Mouse (Mus musculus) cerebral cortex, adult 2 months (tissue): ENCODE results near the gene Hpse.

Source experiments
- WGBS: fragments of 180-500 bp; shearing (Covaris S2); methylation state at CpG from one replicate; pipeline ENCODE4 v1.1.7; 2018; 5-methylcytosine and 5-hydroxymethylcytosine counted together

The Hpse gene

DNA sequence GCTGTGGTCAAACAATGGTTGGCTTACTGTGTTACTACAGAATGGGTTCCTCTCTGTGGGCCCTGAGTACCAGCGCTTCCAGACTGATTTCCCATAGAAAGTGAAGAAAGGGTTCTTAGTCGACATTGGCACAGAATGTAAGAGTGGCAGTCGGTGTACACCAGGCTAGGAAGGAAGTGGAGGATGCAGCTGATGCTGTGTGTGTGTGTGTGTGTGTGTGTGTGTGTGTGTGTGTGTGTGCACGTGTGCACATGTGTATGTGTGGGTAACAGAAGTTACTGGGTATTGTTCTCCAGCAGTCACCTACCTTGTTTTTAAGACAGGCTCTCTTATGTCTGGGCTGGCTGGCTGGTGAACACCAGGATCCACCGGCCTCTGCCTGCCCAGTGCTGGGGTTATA is 77.2 kb downstream of the Hpse start:
- 75% methylated on average over 5 of the region's 5 CpGs for WGBS

DNA sequence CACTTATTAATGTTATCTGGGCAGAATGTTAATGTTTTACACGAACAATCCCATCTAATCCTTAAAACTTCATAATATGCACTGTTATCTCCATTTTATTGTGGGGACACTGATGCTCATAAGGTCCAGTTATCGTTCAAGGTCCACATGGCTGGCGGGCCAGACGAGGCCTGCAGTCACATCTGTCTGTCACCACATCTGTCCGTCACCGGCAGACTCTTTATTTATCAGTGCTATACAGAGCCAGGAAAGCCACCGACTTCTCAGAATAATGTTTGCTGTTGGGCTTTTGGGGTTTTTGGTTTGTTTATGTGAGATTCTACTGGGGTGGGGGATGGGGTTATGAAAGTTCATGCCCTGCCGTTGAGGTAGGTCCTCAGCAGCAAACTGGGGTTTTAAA is 81.0 kb downstream of the Hpse start:
- 89% methylated on average over 8 of the region's 8 CpGs for WGBS

DNA sequence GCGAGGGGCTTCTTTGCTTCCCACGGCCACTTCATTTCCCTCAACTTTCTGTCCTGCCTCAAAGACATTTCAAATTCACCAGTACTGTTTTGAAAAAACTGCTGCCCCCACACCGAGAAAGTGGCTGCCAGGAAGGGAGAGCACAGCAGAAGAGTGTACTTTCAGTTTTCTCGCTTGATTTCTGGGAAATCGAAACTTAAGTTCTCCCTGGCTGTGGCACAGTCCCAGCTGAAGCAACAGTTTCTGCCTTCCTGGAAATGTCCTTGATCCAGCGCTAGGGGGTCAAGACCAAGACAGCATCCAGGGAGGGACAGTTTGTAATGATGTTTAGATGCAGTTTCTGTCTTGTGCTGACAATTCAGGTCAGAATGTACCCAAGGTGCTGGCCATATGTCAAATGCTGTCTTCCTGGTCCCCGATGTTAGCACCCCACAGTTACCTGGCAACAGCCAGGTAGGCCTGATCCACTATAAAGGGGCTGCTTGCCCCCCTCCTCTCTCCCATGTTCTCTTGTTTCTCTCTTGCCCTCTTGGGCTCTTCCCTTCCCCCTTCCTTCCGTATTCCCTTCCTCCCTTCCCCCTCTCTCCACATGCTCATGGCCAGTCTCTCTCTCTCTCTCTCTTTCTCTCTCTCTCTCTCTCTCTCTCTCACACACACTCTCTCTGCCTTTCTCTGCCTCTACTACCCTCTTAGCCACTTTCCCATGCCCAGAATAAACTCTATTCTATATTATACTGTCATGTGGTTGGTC is 82.5 kb downstream of the Hpse start:
- WGBS, result 47% methylated on average over 8 of the region's 8 CpGs

DNA sequence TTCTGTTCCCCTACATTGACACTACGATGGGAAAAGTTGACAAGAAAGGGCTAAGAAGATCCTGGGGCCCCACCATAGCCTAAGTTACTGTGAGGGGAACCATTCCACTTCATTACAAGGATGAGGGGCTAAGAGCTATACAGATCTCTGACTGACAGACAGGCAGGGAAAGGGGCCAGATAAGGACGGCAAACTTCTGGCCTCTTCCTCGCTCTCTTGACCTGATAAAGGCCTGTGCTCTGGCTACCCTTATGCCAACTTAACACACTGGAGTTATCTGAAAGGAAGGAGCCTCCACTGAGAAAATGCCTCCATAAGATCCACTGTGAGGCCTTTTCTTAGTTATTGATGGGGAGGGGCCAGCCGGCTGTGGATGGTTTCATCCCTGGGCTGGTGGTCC is 83.6 kb downstream of the Hpse start:
- WGBS, result 97% methylated on average over 4 of the region's 4 CpGs

DNA sequence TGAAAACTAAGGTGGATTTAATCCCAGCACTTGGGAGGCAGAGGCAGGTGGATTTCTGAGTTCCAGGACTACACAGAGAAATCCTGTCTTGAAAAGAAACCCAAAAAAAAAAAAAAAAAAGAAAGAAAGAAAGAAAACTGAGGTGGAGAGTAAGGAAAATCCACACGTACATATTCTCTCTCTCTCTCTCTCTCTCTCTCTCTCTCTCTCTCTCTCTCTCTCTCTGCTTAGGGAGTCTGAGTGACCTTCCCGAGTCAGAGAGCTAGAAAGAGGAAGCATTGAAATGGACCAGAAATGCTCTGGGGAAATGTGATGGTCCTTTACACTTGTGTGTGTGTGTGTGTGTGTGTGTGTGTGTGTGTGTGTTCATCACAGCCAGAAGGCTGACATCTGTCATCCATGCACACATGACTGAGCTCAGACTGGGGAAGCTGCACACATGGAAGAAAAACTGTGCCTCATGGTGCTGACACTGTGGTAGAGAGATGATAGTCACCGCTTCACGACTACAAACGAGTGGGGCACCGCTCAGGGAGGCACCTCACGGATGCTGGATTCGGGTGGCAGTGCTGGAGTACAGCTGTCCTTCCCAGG is 84.5 kb downstream of the Hpse start:
- WGBS, result 82% methylated on average over 8 of the region's 8 CpGs

DNA sequence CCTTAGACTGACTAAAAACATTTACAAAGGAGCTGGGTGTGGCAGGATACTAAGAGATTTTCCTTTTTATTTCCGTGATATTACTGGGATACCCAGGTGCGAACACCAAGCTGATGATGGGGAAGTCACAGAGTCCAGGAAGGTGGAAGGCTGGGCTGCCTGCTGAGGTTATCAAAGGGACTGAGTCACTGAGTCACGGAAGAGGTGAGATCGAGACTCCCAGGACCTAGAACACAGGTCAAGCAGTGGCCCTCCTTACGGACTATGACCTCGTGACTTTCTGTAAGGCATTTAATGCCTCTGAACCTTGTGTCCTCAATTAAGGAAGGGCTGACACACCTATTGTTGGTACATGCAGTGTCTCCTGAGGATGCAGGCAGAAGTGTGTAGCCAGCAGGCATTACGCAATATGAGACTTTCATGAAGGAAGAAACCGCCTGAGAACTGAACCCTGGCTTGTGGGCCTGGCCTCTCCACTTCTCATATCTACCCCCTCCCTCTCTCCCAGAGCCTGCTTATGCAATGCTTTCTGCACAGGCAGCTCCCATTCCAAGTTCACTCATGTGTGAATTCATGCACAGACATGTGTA is 86.9 kb downstream of the Hpse start:
- 85% methylated on average over 8 of the region's 8 CpGs for WGBS
